Mouse (Mus musculus) stomach, embryonic 15.5 days (tissue): Measurements from ENCODE around the gene Acad9. TPM values are rescaled to one million over a fixed set of nuclear protein-coding genes. Genes with fewer than 3 reads are reported as not detected.
"Not testable (repeated sequence)": the region's sequence is repeated elsewhere in the genome, so short reads cannot be mapped to it uniquely, and the experiment has no call there.

Experiments used
- ATAC-seq: fragments of 200-750 bp; cut with Nextera tagmentation; 2 replicates; pipeline ENCODE4 v1.8.0; 2017; ENCODE audit warnings: low read depth, moderate number of reproducible peaks, moderate TSS enrichment; ENCODE audit not compliant: insufficient read depth, low FRiP score
- H3K27ac ChIP-seq: fragments of 300-500 bp; sonication (generic); 2 replicates; pipeline ENCODE4 v1.5.1; 2015; ENCODE audit warnings: mild to moderate bottlenecking, inconsistent platforms
- H3K27me3 ChIP-seq: fragments of 300-500 bp; sonication (generic); replicated peaks from 2 replicates; pipeline ENCODE4 v1.6.1; 2015; ENCODE audit warnings: inconsistent platforms
- H3K36me3 ChIP-seq: fragments of 300-500 bp; sonication (generic); 2 replicates; pipeline ENCODE4 v1.6.1; 2015; ENCODE audit warnings: inconsistent platforms
- H3K4me1 ChIP-seq: fragments of 300-500 bp; sonication (generic); 2 replicates; pipeline ENCODE4 v1.6.1; 2015; ENCODE audit warnings: inconsistent platforms
- H3K4me2 ChIP-seq: fragments of 300-500 bp; sonication (generic); 2 replicates; pipeline ENCODE4 v1.6.1; 2015; ENCODE audit warnings: mild to moderate bottlenecking, inconsistent platforms
- H3K4me3 ChIP-seq: fragments of 300-500 bp; sonication (generic); replicated peaks from 2 replicates; pipeline ENCODE4 v1.5.1; 2015; ENCODE audit warnings: inconsistent platforms
- H3K9ac ChIP-seq: fragments of 300-500 bp; sonication (generic); 2 replicates; pipeline ENCODE4 v1.6.1; 2015; ENCODE audit warnings: inconsistent platforms
- H3K9me3 ChIP-seq: fragments of 300-500 bp; sonication (generic); 2 replicates; pipeline ENCODE4 v1.6.1; 2016; ENCODE audit warnings: inconsistent platforms
- WGBS: fragments of 180-500 bp; shearing (Covaris S2); methylation state at CpG from one replicate; pipeline ENCODE4 v1.1.7; 2015; 5-methylcytosine and 5-hydroxymethylcytosine counted together
- polyA plus RNA-seq: library from polyadenylated mRNA; unstranded; fragments of >200 nt; fragmentation: Nextera tagmentation; extraction: Ambion mirVana; gene quantifications from 2 replicates; pipeline ENCODE4 v1.2.1, GENCODE M21; 2015

Gene Acad9
- polyA plus RNA-seq, 1 experiment from 2014 or later, result 75.8 TPM

GRCm38 (mm10) chr3:36116076-36116475, 50.3 kb downstream of the Acad9 start:
- H3K4me1 ChIP-seq, result no peaks in the 10 kb centered on the region
- no peak overlapping the region for H3K4me3 ChIP-seq
- no peaks in the 10 kb centered on the region for H3K36me3 ChIP-seq
- H3K9me3 ChIP-seq, result no peaks in the 10 kb centered on the region
- no peak overlapping the region for H3K4me2 ChIP-seq
- no peak for ATAC-seq
- WGBS, result 74% methylated on average over 4 of the region's 4 CpGs
- H3K9ac ChIP-seq, result no peak overlapping the region
- H3K27ac ChIP-seq, result no peak overlapping the region
- H3K27me3 ChIP-seq, result no peaks in the 10 kb centered on the region

DNA sequence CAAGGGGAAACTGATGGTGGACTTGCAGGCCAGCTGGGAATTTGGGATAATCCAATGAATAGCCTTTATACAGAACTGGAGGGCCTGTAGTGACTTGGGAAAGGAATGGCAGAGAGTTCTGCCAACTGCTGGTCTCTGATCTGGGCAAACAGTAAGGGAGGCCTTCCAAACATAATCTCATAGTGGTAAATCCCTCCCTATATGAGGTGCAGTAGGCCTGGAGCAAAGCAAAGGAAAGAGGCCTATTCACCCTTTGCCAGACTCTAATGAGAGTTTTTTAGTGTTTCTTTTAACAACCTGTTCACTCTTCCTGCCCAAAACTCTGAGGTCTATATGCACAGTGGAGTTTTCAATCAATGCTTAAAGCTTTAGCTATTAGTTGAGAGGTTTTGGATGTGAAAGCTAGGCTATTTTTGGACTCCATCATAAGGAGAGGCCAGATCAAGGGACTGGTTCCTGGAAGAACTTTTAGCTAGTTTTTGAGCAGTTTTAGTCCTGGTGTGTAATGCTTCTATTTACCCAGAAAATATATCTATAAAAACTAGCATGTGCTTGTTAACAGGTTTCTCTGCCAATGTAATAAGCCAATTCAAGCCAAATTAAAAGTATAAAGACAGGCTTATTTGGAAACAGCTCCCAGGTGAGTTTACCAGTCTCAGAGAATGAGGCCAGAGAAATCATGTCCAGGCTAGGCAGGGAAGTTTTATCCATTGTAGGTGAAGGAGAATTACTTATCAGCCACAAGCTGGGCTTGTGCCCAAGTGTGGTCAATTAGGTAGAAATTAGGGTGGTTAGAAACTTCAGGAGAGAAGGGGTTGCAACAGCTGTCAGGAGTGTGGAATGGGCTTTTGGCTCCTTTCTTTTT, 54.1 kb downstream of the Acad9 start:
- Histone ChIP-seq H3K27me3 (no peaks in the 10 kb centered on the region), H3K27ac (no peak overlapping the region), H3K9ac (no peak overlapping the region), H3K4me2 (no peak overlapping the region), H3K4me1 (no peaks in the 10 kb centered on the region), H3K4me3 (no peak overlapping the region), H3K9me3 (no peaks in the 10 kb centered on the region), H3K36me3 (no peaks in the 10 kb centered on the region)
- no peak for ATAC-seq

DNA sequence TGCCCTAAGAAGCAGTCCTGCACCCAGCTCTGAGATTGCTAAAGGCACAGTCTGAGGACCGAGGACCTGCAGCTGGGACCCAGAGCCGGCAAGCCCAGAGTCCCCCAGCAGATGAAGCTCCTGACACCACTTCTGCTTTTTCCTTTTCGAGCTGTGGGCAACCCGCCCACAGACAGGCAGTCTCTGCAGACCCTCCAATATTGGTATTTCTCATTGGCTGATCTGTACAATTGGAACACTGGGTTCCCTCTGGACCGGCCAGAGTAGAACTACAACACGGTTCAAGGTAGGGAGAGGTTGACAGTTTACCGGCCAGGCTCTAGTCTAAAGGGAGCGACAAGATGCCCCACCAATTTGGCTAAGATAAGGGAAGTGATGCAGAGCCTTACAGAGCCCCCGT, 60.4 kb downstream of the Acad9 start:
- H3K4me1 ChIP-seq, H3K4me3 ChIP-seq, H3K4me2 ChIP-seq, H3K9me3 ChIP-seq, H3K36me3 ChIP-seq, H3K27ac ChIP-seq, H3K27me3 ChIP-seq, ATAC-seq, H3K9ac ChIP-seq: not testable (repeated sequence)
- WGBS, result 87% methylated on average over 9 of the region's 9 CpGs

DNA sequence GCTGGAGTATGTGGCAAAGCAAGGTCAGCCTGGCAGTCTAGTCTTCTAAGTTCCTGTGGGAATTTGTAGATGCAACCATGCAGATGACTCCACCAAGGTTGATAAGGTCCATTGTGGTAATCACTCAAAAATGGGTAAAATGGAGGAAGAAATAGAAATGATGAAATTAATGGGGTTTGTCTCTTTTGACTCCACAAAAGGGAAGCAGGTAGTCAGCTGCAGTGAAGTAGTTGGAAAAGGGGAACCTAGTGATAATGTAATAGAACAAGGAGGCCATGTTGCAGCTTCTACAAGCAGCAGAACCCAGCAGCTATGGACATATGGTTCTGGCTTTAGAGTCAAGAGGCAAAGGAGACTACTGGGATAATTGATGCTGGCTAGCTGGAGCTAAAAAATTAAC, 70.4 kb downstream of the Acad9 start:
- H3K4me3 ChIP-seq, result no peak overlapping the region
- H3K27ac ChIP-seq, result no peak overlapping the region
- H3K4me2 ChIP-seq, result no peak overlapping the region
- H3K9ac ChIP-seq, result no peak overlapping the region
- no peaks in the 10 kb centered on the region for H3K36me3 ChIP-seq
- no peaks in the 10 kb centered on the region for H3K27me3 ChIP-seq
- H3K9me3 ChIP-seq, result no peaks in the 10 kb centered on the region
- no peaks in the 10 kb centered on the region for H3K4me1 ChIP-seq
- no peak for ATAC-seq

DNA sequence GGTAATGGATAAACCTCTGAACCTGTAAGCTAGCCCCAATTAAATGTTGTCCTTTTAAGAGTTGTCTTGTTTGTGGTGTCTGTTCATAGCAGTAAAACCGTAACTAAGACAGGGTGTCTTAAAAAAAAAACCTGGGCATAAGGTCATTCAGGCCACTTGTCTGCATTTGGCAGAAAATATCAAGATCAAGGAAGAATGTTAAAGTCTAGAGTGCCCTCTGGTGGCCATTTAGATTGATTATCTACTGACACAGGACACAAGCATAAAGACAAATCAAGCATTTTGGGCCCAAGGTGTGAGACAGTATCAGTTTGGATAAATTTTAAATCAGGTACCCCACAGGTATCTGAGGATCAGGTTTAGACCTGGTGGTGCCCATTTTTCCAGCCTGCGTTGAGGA, 71.8 kb downstream of the Acad9 start:
- Histone ChIP-seq H3K36me3 (no peaks in the 10 kb centered on the region), H3K4me2 (no peak overlapping the region), H3K27me3 (no peaks in the 10 kb centered on the region), H3K4me3 (no peak overlapping the region), H3K9me3 (no peaks in the 10 kb centered on the region), H3K9ac (no peak overlapping the region), H3K4me1 (no peaks in the 10 kb centered on the region), H3K27ac (no peak overlapping the region)
- 53% methylated on average over 2 of the region's 2 CpGs for WGBS
- ATAC-seq, result no peak

- no peak overlapping the region for H3K27ac ChIP-seq
- no peak overlapping the region for H3K4me2 ChIP-seq
- WGBS, result 67% methylated on average over 1 of the region's 1 CpGs
- no peak for ATAC-seq
- no peak overlapping the region for H3K4me3 ChIP-seq
- H3K4me1 ChIP-seq, result no peaks in the 10 kb centered on the region
- H3K9ac ChIP-seq, result no peak overlapping the region
- H3K9me3 ChIP-seq, result no peaks in the 10 kb centered on the region
- no peaks in the 10 kb centered on the region for H3K27me3 ChIP-seq
- H3K36me3 ChIP-seq, result no peaks in the 10 kb centered on the region
Measured at GRCm38 (mm10) chr3:36138171-36138660, 72.4 kb downstream of the Acad9 start.

DNA sequence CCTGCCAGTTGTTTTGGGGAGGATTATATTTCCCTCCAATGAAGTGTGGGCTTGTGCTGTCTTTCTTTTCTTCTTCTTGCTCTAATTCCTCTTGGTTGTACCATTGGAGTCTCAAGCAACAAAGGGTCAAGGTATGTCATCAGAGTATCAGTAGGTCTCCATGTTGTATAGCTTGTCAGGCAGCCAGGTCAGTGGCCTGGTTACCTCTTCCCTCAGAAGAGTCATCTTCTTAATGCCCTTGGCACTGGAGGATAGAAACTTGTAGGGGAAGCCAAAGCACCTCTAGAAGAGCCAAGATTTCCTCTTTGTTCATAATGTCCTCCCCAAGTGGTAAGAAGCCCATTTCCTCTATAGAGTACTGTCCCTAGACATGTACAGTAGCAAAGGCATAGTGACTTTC, 73.2 kb downstream of the Acad9 start:
- no peaks in the 10 kb centered on the region for H3K27me3 ChIP-seq
- ATAC-seq, result no peak
- no peak overlapping the region for H3K27ac ChIP-seq
- H3K36me3 ChIP-seq, result no peaks in the 10 kb centered on the region
- no peak overlapping the region for H3K4me3 ChIP-seq
- no peaks in the 10 kb centered on the region for H3K4me1 ChIP-seq
- H3K9ac ChIP-seq, result no peak overlapping the region
- no peaks in the 10 kb centered on the region for H3K9me3 ChIP-seq
- no peak overlapping the region for H3K4me2 ChIP-seq

Other genes starting within 250 kb of the Acad9 start
- 93.3 and 104 TPM in 2 replicates for gene Dcun1d1, start 128.5 kb upstream of the Acad9 start, polyA plus RNA-seq
- gene Mccc1, start 65.3 kb upstream of the Acad9 start, polyA plus RNA-seq, result 32.6 and 35.8 TPM in 2 replicates
- gene Ccdc144b, start 12.4 kb upstream of the Acad9 start, polyA plus RNA-seq, result not detected in 2 replicates
- 5.9 and 7.9 TPM in 2 replicates for gene D3Ertd254e, start 85.0 kb downstream of the Acad9 start, polyA plus RNA-seq
- gene Qrfpr, start 156.3 kb downstream of the Acad9 start, polyA plus RNA-seq, result 0.12 TPM in 1 of 2 replicates, not detected in the other